In the genomic region with DNA sequence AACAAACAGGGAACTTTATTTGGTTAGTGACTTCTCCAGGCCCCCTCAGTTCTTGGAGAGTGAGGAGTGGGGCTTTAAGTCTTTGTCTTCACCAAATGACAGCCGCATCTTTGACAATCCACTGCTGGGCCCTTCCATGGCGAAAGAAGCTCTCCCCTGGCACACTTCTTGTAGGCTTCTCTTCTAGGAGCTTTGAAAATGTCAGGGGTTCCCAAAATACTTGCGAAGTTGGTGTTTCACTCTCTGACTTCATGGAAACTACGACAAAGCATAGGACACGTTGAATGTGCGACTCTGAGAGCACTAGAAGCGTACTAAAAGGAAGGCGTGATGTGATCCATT, we compare ENCODE assay signal across 8 mouse cellular contexts. TPM values are rescaled to one million over a fixed set of nuclear protein-coding genes. Genes with fewer than 3 reads are reported as not detected.
DNase-seq lines count a peak whose midpoint lies in the region; ATAC-seq and TF ChIP-seq lines count a peak whose summit lies in the region.

No protein-coding gene starts in this region.

- intact Hi-C loops in gastrocnemius, adult 2 months (cut with DNase I) = loop anchor here (5.0 kb wide), 2 partner anchors 205 to 390 kb away; a partner anchor contains a TSS

- no peaks in the 10 kb centered on the region for H3K36me3 ChIP-seq in thymus, adult 2 months (ENCODE audit: control insufficient read depth, insufficient read depth, low read length)
- H3K36me3 ChIP-seq in limb, embryonic 15.5 days = no peaks in the 10 kb centered on the region

- peak overlapping the region; percentile 64 for H3K4me2 ChIP-seq in limb, embryonic 15.5 days

- TF ChIP-seq POLR2A in thymus, adult 2 months (IDR thresholded peaks at IDR 0.05; ENCODE audit: control insufficient read depth, extremely low read depth, insufficient read depth, low read length, poor library complexity) = no peak

- H3K9me3 ChIP-seq in limb, embryonic 15.5 days = no peaks in the 10 kb centered on the region

- WGBS in thymus, adult 2 months = 42% methylated on average over 8 of the region's 8 CpGs
- 15% methylated on average over 8 of the region's 8 CpGs for WGBS in limb, embryonic 15.5 days

- no peak for ATAC-seq in limb, embryonic 15.5 days (ENCODE audit: insufficient number of reproducible peaks, low FRiP score, low TSS enrichment, low read depth)

- H3K9ac ChIP-seq in limb, embryonic 15.5 days = peak overlapping the region; percentile 55; the same call in 1 of the 2 replicates

- DNase-seq in gastrocnemius, adult 2 months = no peak
- DNase-seq in gastrocnemius, adult 18-20 months (ENCODE audit: low spot score) = no peak
- DNase-seq in thymus, adult 2 months = no peak
- no peak for DNase-seq in thymus, postnatal 0 days (ENCODE audit: low spot score)
- DNase-seq in ovary, postnatal 10 days (ENCODE audit: low spot score) = no peak
- DNase-seq in gastrocnemius, postnatal 4 days (ENCODE audit: low spot score in 2 of 2) = no peak
- no peak for DNase-seq in adrenal gland, adult 8-10 months

- peak overlapping the region; percentile 91 for H3K4me3 ChIP-seq in gastrocnemius, adult 2 months
- H3K4me3 ChIP-seq in thymus, adult 2 months (ENCODE audit: control insufficient read depth, insufficient read depth, low read length) = peak overlapping the region; percentile 7; the same call in 1 of the 2 replicates
- peak overlapping the region; percentile 67 for H3K4me3 ChIP-seq in limb, embryonic 15.5 days

- H3K27me3 ChIP-seq in thymus, adult 2 months (ENCODE audit: control insufficient read depth, insufficient read depth, low read length) = no peaks in the 10 kb centered on the region
- H3K27me3 ChIP-seq in limb, embryonic 15.5 days = no peaks in the 10 kb centered on the region

- no peak for TF ChIP-seq CTCF in gastrocnemius, adult 2 months (IDR thresholded peaks at IDR 0.05)
- TF ChIP-seq CTCF in thymus, adult 2 months (IDR thresholded peaks at IDR 0.05; ENCODE audit: borderline replicate concordance, control insufficient read depth, extremely low read depth, insufficient read depth, low read length, poor library complexity) = no peak

- H3K27ac ChIP-seq in gastrocnemius, adult 2 months = peak overlapping the region; percentile 92
- no peak overlapping the region for H3K27ac ChIP-seq in thymus, adult 2 months (ENCODE audit: control insufficient read depth, insufficient read depth, low read length)
- H3K27ac ChIP-seq in limb, embryonic 15.5 days = peak overlapping the region; percentile 97

- peaks cover 8% of the 10 kb centered on the region; the same call in 1 of the 2 replicates for H3K4me1 ChIP-seq in thymus, adult 2 months (replicated peaks; ENCODE audit: control insufficient read depth, insufficient read depth, low read length)
- H3K4me1 ChIP-seq in limb, embryonic 15.5 days = peaks cover 18% of the 10 kb centered on the region; the same call in 1 of the 2 replicates

RNA-seq across cellular contexts. Expression of a gene that starts 0.4 kb away (rescaled TPM):
- total RNA-seq in gastrocnemius, adult 2 months (2021) = 10 to 100 TPM; 15.6 to 15.8 TPM
- 10 to 100 TPM; 12.5 to 15.7 TPM for total RNA-seq in gastrocnemius, adult 18-20 months (2021)
- polyA plus RNA-seq in thymus, adult 2 months (2012; rRNA removed) = 10.7 and 13.3 TPM in 2 replicates
- 20.7 and 21.1 TPM in 2 replicates for polyA plus RNA-seq in thymus, postnatal 0 days (2015; fragmentation: Nextera tagmentation; extraction: Ambion mirVana)
- polyA plus RNA-seq in limb, embryonic 15.5 days (2015; fragmentation: Nextera tagmentation; extraction: Ambion mirVana) = 26.0 and 29.8 TPM in 2 replicates
- 10 to 100 TPM; 43.7 to 44.4 TPM for total RNA-seq in gastrocnemius, postnatal 4 days (2021)
- 10 to 100 TPM; 80.0 to 99.4 (median 91.7) TPM for total RNA-seq in adrenal gland, adult 8-10 months (2022)

RNA-seq across cellular contexts. Expression of a gene that starts 18.4 kb away (rescaled TPM):
- total RNA-seq in gastrocnemius, adult 2 months (2021) = not detected
- not detected for total RNA-seq in gastrocnemius, adult 18-20 months (2021)
- not detected in 2 replicates for polyA plus RNA-seq in thymus, adult 2 months (2012; rRNA removed)
- polyA plus RNA-seq in thymus, postnatal 0 days (2015; fragmentation: Nextera tagmentation; extraction: Ambion mirVana) = 0.10 and 0.39 TPM in 2 replicates
- polyA plus RNA-seq in limb, embryonic 15.5 days (2015; fragmentation: Nextera tagmentation; extraction: Ambion mirVana) = 0.28 and 0.31 TPM in 2 replicates
- total RNA-seq in gastrocnemius, postnatal 4 days (2021) = under 1 TPM; 0.52 to 0.96 TPM
- not detected for total RNA-seq in adrenal gland, adult 8-10 months (2022)

Comparison
In these comparisons a context has a peak if more than half of its experiments do, and no peak if none do; other contexts are left out.
1. H3K4me3 ChIP-seq: peak in every context shown above with its lines; median percentile 91 in gastrocnemius, adult 2 months; 67 in limb, embryonic 15.5 days; 7 in thymus, adult 2 months.